Mouse (Mus musculus): ENCODE measurements around the gene Muc3a.

Muc3a gene

GRCm38 (mm10) chr5:137212289-137212688 is at the start of gene Muc3a:
Muc3a (minus strand) TSS chr5:137212389.
- no peak for DNase-seq (ENCODE audit: inconsistent ontology term)

- DNase-seq (ENCODE audit: inconsistent ontology term), result no peak
Measured at GRCm38 (mm10) chr5:137211114-137211829, 917 bp downstream of the Muc3a start.

- DNase-seq (ENCODE audit: inconsistent ontology term), result no peak
Measured at GRCm38 (mm10) chr5:137210689-137211088, 1.5 kb downstream of the Muc3a start.

GRCm38 (mm10) chr5:137205301-137205700 is 6.9 kb downstream of the Muc3a start:
- no peak for DNase-seq (ENCODE audit: inconsistent ontology term)

- no peak for DNase-seq (ENCODE audit: inconsistent ontology term)
Measured at GRCm38 (mm10) chr5:137194488-137195120, 17.6 kb downstream of the Muc3a start.

- no peak for DNase-seq (ENCODE audit: inconsistent ontology term)
Measured at GRCm38 (mm10) chr5:137193279-137193952, 18.8 kb downstream of the Muc3a start.

- peak; percentile 19 for DNase-seq (ENCODE audit: inconsistent ontology term)
Measured at GRCm38 (mm10) chr5:137189326-137189725, 22.9 kb downstream of the Muc3a start.

GRCm38 (mm10) chr5:137185362-137185761 is 26.8 kb downstream of the Muc3a start:
- no peak for DNase-seq (ENCODE audit: inconsistent ontology term)

- no peak for DNase-seq (ENCODE audit: inconsistent ontology term)
Measured at GRCm38 (mm10) chr5:137179646-137180374, 32.4 kb downstream of the Muc3a start.

- DNase-seq (ENCODE audit: inconsistent ontology term), result no peak
Measured at GRCm38 (mm10) chr5:137173967-137174366, 38.2 kb downstream of the Muc3a start.

GRCm38 (mm10) chr5:137172591-137172990 is 39.6 kb downstream of the Muc3a start:
- DNase-seq (ENCODE audit: inconsistent ontology term), result no peak

- no peak for DNase-seq (ENCODE audit: inconsistent ontology term)
Measured at GRCm38 (mm10) chr5:137171478-137171877, 40.7 kb downstream of the Muc3a start.

- no peak for DNase-seq (ENCODE audit: inconsistent ontology term)
Measured at GRCm38 (mm10) chr5:137170836-137171380, 41.3 kb downstream of the Muc3a start.

- DNase-seq (ENCODE audit: inconsistent ontology term), result no peak
Measured at GRCm38 (mm10) chr5:137167539-137167938, 44.6 kb downstream of the Muc3a start.

- DNase-seq (ENCODE audit: inconsistent ontology term), result no peak
Measured at GRCm38 (mm10) chr5:137166012-137166411, 46.2 kb downstream of the Muc3a start.

GRCm38 (mm10) chr5:137161853-137162252 is 50.3 kb downstream of the Muc3a start:
- no peak for DNase-seq (ENCODE audit: inconsistent ontology term)

GRCm38 (mm10) chr5:137159461-137159860 is 52.7 kb downstream of the Muc3a start:
- no peak for DNase-seq (ENCODE audit: inconsistent ontology term)
